ENCODE assay signal across 26 mouse cellular contexts in the genomic region with DNA sequence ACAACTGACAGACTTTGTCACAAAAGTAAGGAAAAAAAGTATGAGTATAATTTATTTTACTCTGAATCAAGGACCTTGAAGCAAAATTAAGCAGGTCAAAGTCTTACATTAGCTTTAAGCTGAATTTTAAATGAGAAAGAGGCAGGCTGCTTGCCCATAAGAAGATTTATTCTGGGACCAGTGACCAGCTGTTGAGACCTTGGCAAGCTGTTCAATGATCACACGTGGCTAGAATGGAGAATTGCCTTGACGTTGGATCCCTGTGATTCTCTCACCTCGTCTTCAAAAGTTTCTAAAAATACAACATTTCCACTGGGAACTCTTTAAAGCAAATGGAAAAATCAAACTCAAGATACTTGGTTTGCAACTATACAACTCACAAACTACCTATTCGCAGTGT.
DNase-seq lines count a peak whose midpoint lies in the region; TF ChIP-seq lines count a peak whose summit lies in the region.
"Had no signal": no experiment of that assay in that cellular context is flagged by ENCODE, and none has a peak within 500 bp of the region (broad histone marks: within the 10 kb centered on the region; RNA-seq: fewer than 3 reads in every experiment).

No protein-coding gene starts in this region.

- no peaks in the 10 kb centered on the region for H3K36me3 ChIP-seq in kidney, adult 2 months (ENCODE audit: control insufficient read depth, insufficient read depth, low read length)
- H3K36me3 ChIP-seq: embryonic facial prominence, embryonic 10.5 days; embryonic facial prominence, embryonic 15.5 days; forebrain, embryonic 12.5 days; hindbrain, embryonic 10.5 days; intestine, embryonic 15.5 days; midbrain, embryonic 12.5 days; neural tube, embryonic 13.5 days had no signal

- H3K27ac ChIP-seq in kidney, adult 2 months (ENCODE audit: insufficient read depth, low read depth, low read length): peak overlapping the region; percentile 78; the same call in 1 of the 2 replicates
- H3K27ac ChIP-seq: embryonic facial prominence, embryonic 10.5 days; embryonic facial prominence, embryonic 15.5 days; forebrain, embryonic 12.5 days; hindbrain, embryonic 10.5 days; intestine, embryonic 15.5 days; liver, embryonic 14.5 days; midbrain, embryonic 12.5 days; neural tube, embryonic 13.5 days had no signal

- H3K4me3 ChIP-seq in kidney, adult 2 months (ENCODE audit: insufficient read depth, low read depth, low read length): no peak overlapping the region
- H3K4me3 ChIP-seq: embryonic facial prominence, embryonic 10.5 days; embryonic facial prominence, embryonic 15.5 days; forebrain, embryonic 12.5 days; hindbrain, embryonic 10.5 days; intestine, embryonic 15.5 days; midbrain, embryonic 12.5 days; neural tube, embryonic 13.5 days had no signal

- DNase-seq in kidney, adult 2 months: no peak
- DNase-seq in kidney, postnatal 25 days: no peak
- DNase-seq in kidney, postnatal 4 days: peak; percentile 19 to 38
- no peak for DNase-seq in kidney, adult 18-20 months
- DNase-seq in lung, postnatal 36 days: peak; percentile 21
- no peak for DNase-seq in lung, adult 18-20 months
- DNase-seq in adrenal gland, adult 2 months: no peak
- DNase-seq: adrenal gland, postnatal 36 days; cerebellum, adult 18-20 months; cerebellum, postnatal 14 days; forebrain, postnatal 0 days; heart, postnatal 14 days; layer of hippocampus, postnatal 36 days; left cerebral cortex, postnatal 4 days; liver; right cerebral cortex, postnatal 25 days; spleen, adult 18-20 months; thymus, postnatal 14 days had no signal

- TF ChIP-seq POLR2A in kidney, adult 2 months (IDR thresholded peaks at IDR 0.05; ENCODE audit: low read depth, low read length): no peak

- TF ChIP-seq CTCF in kidney, adult 2 months (conservative IDR thresholded peaks at IDR 0.05; ENCODE audit: insufficient read depth, insufficient read length, low read depth, low read length): no peak

- 58% methylated on average over 4 of the region's 4 CpGs for WGBS in kidney, adult 2 months

- H3K4me1 ChIP-seq in kidney, adult 2 months (ENCODE audit: control insufficient read depth, insufficient read depth, low read length): no peaks in the 10 kb centered on the region
- H3K4me1 ChIP-seq: embryonic facial prominence, embryonic 15.5 days; forebrain, embryonic 12.5 days; intestine, embryonic 15.5 days; midbrain, embryonic 12.5 days; neural tube, embryonic 13.5 days had no signal

- no peaks in the 10 kb centered on the region for H3K27me3 ChIP-seq in kidney, adult 2 months (replicated peaks; ENCODE audit: control insufficient read depth, insufficient read depth, low read length)
- H3K27me3 ChIP-seq: embryonic facial prominence, embryonic 15.5 days; forebrain, embryonic 12.5 days; intestine, embryonic 15.5 days; midbrain, embryonic 12.5 days; neural tube, embryonic 13.5 days had no signal

Comparison
In these comparisons a context has a peak if more than half of its experiments do, and no peak if none do; other contexts are left out.
1. DNase-seq: peak in kidney, postnatal 4 days (2 of 2) and lung, postnatal 36 days (single experiment); none in kidney, adult 2 months (single experiment), kidney, postnatal 25 days (0 of 2), kidney, adult 18-20 months (single experiment), lung, adult 18-20 months (0 of 2) and adrenal gland, adult 2 months (single experiment).